Mouse (Mus musculus) T-helper 2 cell (primary cell): ENCODE data around the gene Umad1.

Experiments used
- in situ Hi-C: fragments of 300-600 bp; cut with MboI, MseI; formaldehyde crosslinking; loops from one replicate; pipeline ENCODE4 v1.15.1; 2025; ENCODE audit warnings: high pct_unique_total_duplicates

Umad1 gene

GRCm38 (mm10) chr6:8473498-8473897, 214.4 kb downstream of the Umad1 start:
- in situ Hi-C loops = no loop called here

GRCm38 (mm10) chr6:8474316-8474715, 215.2 kb downstream of the Umad1 start:
- in situ Hi-C loops = no loop called here

GRCm38 (mm10) chr6:8474820-8475219, 215.7 kb downstream of the Umad1 start:
- in situ Hi-C loops = loop anchor here (5.0 kb wide), 1 partner anchor 103 kb away; no protein-coding TSS in a partner anchor

- in situ Hi-C loops = loop anchor here (5.0 kb wide), 1 partner anchor 107 kb away; no protein-coding TSS in a partner anchor
These were observed 220.1 kb downstream of the Umad1 start for GRCm38 (mm10) chr6:8479176-8479575.

GRCm38 (mm10) chr6:8484437-8485275, 225.6 kb downstream of the Umad1 start:
- in situ Hi-C loops = loop anchor here (10.0 kb wide), 1 partner anchor 280 kb away; the partner anchor contains the start of gene Mios

GRCm38 (mm10) chr6:8485414-8486175, 226.5 kb downstream of the Umad1 start:
- in situ Hi-C loops = loop anchor here (10.0 kb wide), 1 partner anchor 281 kb away; the partner anchor contains the start of gene Mios

GRCm38 (mm10) chr6:8486391-8487043, 227.4 kb downstream of the Umad1 start:
- in situ Hi-C loops = loop anchor here (10.0 kb wide), 1 partner anchor 282 kb away; the partner anchor contains the start of gene Mios

GRCm38 (mm10) chr6:8487044-8487853, 228.2 kb downstream of the Umad1 start:
- in situ Hi-C loops = loop anchor here (10.0 kb wide), 1 partner anchor 282 kb away; the partner anchor contains the start of gene Mios

GRCm38 (mm10) chr6:8488249-8488648, 229.2 kb downstream of the Umad1 start:
- in situ Hi-C loops = loop anchor here (10.0 kb wide), 1 partner anchor 283 kb away; the partner anchor contains the start of gene Mios

GRCm38 (mm10) chr6:8489266-8489665, 230.2 kb downstream of the Umad1 start:
- in situ Hi-C loops = loop anchor here (10.0 kb wide), 1 partner anchor 284 kb away; the partner anchor contains the start of gene Mios

- in situ Hi-C loops = loop anchor here (10.0 kb wide), 2 partner anchors 245 to 285 kb away; partner anchors contain the start of gene Mios
These were observed 231.0 kb downstream of the Umad1 start for GRCm38 (mm10) chr6:8489938-8490585.

GRCm38 (mm10) chr6:8492248-8492647, 233.2 kb downstream of the Umad1 start:
- in situ Hi-C loops = loop anchor here (10.0 kb wide), 1 partner anchor 243 kb away; no protein-coding TSS in a partner anchor

- in situ Hi-C loops = loop anchor here (5.0 to 10.0 kb wide), 2 partner anchors 233 to 240 kb away; no protein-coding TSS in a partner anchor
These were observed 236.2 kb downstream of the Umad1 start for GRCm38 (mm10) chr6:8495109-8495826.

- in situ Hi-C loops = loop anchor here (5.0 to 10.0 kb wide), 2 partner anchors 234 to 239 kb away; no protein-coding TSS in a partner anchor
These were observed 236.7 kb downstream of the Umad1 start for GRCm38 (mm10) chr6:8495827-8496222.

GRCm38 (mm10) chr6:8497234-8497867, 238.3 kb downstream of the Umad1 start:
- in situ Hi-C loops = loop anchor here (5.0 to 10.0 kb wide), 2 partner anchors 235 to 237 kb away; no protein-coding TSS in a partner anchor

GRCm38 (mm10) chr6:8497868-8498257, 238.8 kb downstream of the Umad1 start:
- in situ Hi-C loops = loop anchor here (5.0 to 10.0 kb wide), 2 partner anchors 236 to 237 kb away; no protein-coding TSS in a partner anchor

GRCm38 (mm10) chr6:8498961-8499360, 239.9 kb downstream of the Umad1 start:
- in situ Hi-C loops = loop anchor here (5.0 to 10.0 kb wide), 2 partner anchors 236 to 237 kb away; no protein-coding TSS in a partner anchor

- in situ Hi-C loops = loop anchor here (25.0 kb wide), 1 partner anchor 667 kb away; the partner anchor contains the start of gene C1galt1
These were observed 244.9 kb downstream of the Umad1 start for GRCm38 (mm10) chr6:8503953-8504352.
